Mouse (Mus musculus) Patski (cell line): ENCODE results near the gene 1700067P10Rik. TPM values are rescaled to one million over a fixed set of nuclear protein-coding genes. Genes with fewer than 3 reads are reported as not detected.
A peak's percentile ranks its signal among the peaks of the same experiment; 100 is the strongest.

ENCODE experiments used
- ATAC-seq: fragments of 100-300 bp; one replicate; pipeline ENCODE4 v1.8.0; 2021
- CTCF ChIA-PET: fragments of 350-600 bp; sonication (Branson Sonifier 250); formaldehyde crosslinking; loops from one replicate; lab custom pipeline; 2022; ENCODE audit warnings: inconsistent platforms; lab: Charles Lee
- POLR2A ChIA-PET: fragments of 350-600 bp; sonication (Branson Sonifier 250); formaldehyde crosslinking; loops from one replicate; lab custom pipeline; 2022; ENCODE audit warnings: antibody characterized with exemption, inconsistent platforms; lab: Charles Lee
- DNase-seq: peaks from one replicate; pipeline ENCODE4 v3.0.0-alpha.2; 2011; ENCODE audit warnings: low read depth, low spot score
- H3K27me3 ChIP-seq: fragments of 371-371 bp; one replicate; pipeline ENCODE4 v1.5.1; 2021
- CTCF ChIP-seq: fragments of 100-300 bp; IDR thresholded peaks from one replicate; pipeline ENCODE4 v1.5.1; 2021
- in situ Hi-C: fragments of 300-500 bp; cut with MboI; formaldehyde crosslinking; loops from 3 replicates; pipeline ENCODE4 v1.11.1; 2018; ENCODE audit warnings: low pct_unique_long_range_greater_than_20kb, mixed read lengths
- polyA plus RNA-seq: library from polyadenylated mRNA; unstranded; gene quantifications from one replicate; pipeline ENCODE4 v1.2.3, GENCODE M21; 2021

Gene 1700067P10Rik
- not detected for polyA plus RNA-seq

DNA sequence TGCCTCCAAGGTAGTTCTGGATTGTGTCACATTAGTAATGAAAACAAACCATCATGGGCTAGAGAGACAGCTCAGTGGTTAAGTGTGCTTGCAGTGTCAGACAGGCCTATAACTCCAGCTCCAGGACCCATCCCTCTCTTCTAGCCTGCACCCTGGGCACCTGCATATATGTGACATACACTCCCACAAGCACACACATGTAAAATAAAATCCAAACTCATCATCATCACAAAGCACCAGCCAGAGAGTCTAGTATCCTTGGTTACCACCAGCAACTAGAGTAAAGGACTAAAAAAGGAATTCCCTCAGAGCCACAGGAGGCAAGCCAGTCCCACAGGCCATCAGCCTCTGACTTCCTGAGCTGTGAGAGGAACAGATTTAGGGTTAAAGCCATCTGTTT, at the start of gene 1700067P10Rik:
TSS of gene 1700067P10Rik (plus strand) at position 301 of the 400 bp plus-strand sequence.
- peaks cover 6% of the 10 kb centered on the region for H3K27me3 ChIP-seq
- no peak for ATAC-seq
- POLR2A ChIA-PET, result no interaction called here
- TF ChIP-seq CTCF, result no peak
- in situ Hi-C loops, result no loop called here
- CTCF ChIA-PET, result no interaction called here
- no peak for DNase-seq

DNA sequence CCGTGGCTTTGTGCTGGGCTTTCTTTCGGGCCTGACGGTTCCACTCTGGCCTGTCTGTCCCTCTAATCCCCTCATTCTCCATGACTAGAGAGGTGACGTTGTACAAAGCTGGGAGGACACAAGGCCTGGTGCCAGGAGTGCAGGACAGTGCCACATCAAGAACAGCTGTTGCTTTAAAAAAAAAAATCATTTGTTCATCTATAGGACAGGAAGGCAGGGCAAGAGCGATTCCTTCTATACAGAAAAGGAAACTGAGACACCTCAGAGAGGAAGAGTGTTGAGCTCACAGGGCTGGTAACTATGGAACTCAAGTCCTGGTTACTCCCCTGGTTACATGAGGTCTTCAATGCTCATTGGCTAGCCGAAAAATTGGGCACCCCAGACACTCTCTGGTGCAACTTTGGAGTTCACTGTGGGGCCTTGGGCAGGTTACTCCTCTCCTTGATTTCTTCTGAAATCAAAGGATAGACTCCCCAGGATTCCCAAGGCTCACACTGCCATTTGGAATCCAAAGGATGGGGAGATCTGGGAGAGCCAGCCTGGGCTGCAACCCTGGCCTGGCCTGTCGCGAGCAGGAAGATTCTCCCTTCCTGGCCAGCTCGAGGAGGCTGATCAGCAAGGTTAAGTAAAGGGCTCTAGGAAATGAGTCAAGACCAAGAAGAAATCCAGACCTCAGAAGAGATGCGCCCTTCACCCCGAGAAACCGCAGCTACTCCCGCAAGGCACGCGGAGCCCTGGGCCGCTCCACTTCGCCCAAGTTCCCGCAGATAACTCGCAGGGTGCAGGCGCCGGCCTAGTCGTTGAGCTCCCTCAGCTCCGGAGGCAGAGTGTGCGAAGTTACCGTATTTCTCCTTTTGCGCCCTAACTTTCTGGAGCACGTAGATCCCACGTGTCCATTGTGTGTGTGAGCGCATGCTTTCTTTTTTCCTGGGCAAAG, 47.5 kb upstream of the 1700067P10Rik start:
- no peak for ATAC-seq
- ChIA-PET POLR2A (no interaction called here), CTCF (no interaction called here)
- in situ Hi-C loops, result loop anchor here (10.0 kb wide), 1 partner anchor 157 kb away; no protein-coding TSS in a partner anchor
- no peaks in the 10 kb centered on the region for H3K27me3 ChIP-seq
- no peak for DNase-seq
- TF ChIP-seq CTCF, result no peak

DNA sequence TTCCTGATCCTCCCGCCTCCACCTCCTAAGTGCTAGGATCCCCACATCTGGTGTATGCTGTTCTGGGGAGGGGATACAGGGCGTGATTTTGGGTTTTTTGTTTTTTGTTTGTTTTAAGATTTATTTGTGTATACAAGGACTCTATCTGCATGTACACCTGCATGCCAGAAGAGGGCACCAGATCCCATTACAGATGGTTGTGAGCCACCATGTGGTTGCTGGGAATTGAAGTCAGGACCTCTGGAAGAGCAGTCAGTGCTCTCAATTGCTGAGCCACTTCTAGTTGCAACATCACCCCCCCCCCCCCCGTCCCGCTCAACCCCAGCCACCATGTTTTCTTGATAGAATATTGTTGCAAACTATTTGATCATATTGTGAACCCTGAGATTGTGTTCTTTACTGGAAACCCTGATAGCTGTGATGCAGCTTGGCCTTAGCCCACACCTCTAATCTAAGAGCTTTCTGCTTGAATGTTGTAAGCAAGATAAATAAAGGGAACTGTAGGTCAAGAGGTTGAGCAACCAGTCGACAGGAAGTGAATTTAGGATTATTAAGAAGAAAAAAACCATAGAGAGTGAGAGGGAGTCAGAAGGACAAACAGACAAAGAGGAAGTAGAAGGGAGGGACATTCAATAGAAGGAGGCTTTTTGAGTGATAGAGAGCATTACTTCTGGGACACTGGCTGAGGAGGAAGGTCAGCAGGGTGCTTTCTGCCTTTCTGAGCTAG, 45.8 kb upstream of the 1700067P10Rik start:
- DNase-seq (no peak), ATAC-seq (no peak)
- no peaks in the 10 kb centered on the region for H3K27me3 ChIP-seq
- in situ Hi-C loops, result loop anchor here (10.0 kb wide), 1 partner anchor 159 kb away; no protein-coding TSS in a partner anchor
- ChIA-PET POLR2A (no interaction called here), CTCF (no interaction called here)
- TF ChIP-seq CTCF, result no peak

DNA sequence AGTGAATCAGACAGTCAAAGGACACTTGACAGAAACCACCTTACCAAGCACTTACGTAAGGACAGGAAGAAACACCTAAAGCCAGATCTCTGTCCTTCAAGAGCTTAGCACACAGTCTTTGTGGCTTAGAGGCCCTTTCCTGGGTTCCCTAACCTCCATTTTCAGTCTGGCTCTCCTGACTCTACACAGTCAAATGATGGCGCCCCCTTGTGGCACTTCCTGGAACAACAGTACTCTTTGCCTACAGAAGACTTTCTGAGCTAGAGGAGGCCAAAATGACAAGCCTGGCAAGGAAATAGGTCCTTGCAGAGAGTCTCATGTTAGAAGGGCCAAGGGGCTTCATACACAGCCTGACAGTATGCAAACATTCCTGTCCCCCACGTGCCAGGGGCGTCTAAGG, 43.5 kb upstream of the 1700067P10Rik start:
- peak; percentile 78 for TF ChIP-seq CTCF
- ATAC-seq, result no peak
- POLR2A ChIA-PET, result no interaction called here

DNA sequence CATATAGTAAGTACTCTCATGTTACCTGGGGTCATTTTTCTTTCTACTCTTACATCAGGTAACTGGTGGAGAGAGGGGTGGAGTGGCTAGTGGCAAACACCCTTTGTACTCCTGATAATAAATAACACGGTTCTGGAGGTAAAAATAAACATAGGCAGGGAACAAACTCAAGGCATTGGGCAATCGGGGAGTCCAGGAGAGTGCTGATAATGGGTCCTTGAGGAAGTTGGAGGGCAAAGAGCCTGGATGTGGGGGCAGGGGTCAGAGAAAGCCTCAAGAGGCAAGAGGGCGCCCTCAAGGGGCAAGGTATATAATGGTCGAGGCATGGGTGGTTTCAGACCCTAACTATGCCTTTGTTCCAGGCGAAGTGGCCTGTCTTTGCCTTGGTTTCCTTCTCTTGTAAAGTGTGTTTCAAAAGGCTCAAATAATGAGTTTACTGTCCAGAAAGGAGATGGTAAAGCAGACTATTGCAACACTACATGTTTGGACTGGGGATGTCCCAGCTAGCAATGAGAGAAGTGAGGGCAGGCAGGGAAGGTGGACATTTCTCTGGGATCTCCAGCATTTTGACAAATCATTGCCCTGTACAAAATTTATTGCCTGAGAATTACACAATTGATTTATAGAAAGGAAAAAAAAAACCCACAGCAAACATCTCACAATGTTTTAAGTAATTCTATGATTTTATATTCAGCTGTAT, 37.3 kb upstream of the 1700067P10Rik start:
- TF ChIP-seq CTCF, result no peak
- peaks cover 17% of the 10 kb centered on the region for H3K27me3 ChIP-seq
- CTCF ChIA-PET, result no interaction called here
- DNase-seq (no peak), ATAC-seq (no peak)
- in situ Hi-C loops, result no loop called here
- POLR2A ChIA-PET, result no interaction called here

More for the DNA sequence above, 43.5 kb upstream of the 1700067P10Rik start:
- CTCF ChIA-PET, result interaction anchor here (0.8 to 1.2 kb wide), 2 partner anchors 12 to 55 kb away, joined by 3 to 4 read pairs; no protein-coding TSS in a partner anchor
- DNase-seq, result no peak
- in situ Hi-C loops, result loop anchor here (10.0 kb wide), 1 partner anchor 161 kb away; no protein-coding TSS in a partner anchor
- H3K27me3 ChIP-seq, result peaks cover 3% of the 10 kb centered on the region

DNA sequence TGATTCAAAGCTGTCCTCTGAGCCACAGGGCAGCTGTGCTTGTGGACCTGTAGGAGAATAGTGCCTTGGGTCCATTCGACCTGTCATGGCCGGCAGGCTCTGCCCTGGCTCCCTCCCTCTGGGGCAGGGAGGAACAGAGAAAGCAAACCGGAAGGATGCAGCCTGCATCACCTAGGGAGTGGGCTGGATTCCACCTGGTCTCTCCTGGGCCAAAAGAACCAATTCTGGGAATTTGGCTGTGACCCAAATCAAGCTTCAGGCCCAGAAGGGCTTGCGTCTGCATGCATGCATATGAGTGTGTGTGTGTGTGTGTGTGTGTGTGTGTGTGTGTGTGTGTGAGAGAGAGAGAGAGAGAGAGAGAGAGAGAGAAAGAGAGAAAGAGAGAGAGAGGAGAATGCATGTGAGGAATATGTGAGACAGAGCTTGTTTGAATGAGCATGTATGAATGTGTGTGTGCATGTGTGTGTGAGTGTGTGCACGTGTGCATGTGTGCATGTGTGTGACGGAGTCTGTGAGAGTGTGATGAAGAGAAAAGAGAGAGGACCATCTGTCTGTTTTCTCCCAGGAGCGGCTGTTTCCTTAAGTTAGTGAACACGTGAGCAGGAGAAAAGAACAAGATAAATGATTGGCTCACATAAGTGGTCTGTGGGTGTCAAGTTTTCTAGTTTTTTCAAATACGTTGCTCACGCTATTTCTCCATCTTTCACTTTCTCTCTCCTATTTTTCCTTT, 36.6 kb upstream of the 1700067P10Rik start:
- peaks cover 22% of the 10 kb centered on the region for H3K27me3 ChIP-seq
- DNase-seq (no peak), ATAC-seq (no peak)
- TF ChIP-seq CTCF, result no peak
- ChIA-PET POLR2A (no interaction called here), CTCF (no interaction called here)
- in situ Hi-C loops, result no loop called here

- no peak for DNase-seq
- in situ Hi-C loops, result no loop called here
- ChIA-PET POLR2A (no interaction called here), CTCF (no interaction called here)
- peaks cover 23% of the 10 kb centered on the region for H3K27me3 ChIP-seq
- ATAC-seq, result no peak
- TF ChIP-seq CTCF, result no peak
Observed at GRCm38 (mm10) chr17:48053646-48054045, 35.5 kb upstream of the 1700067P10Rik start.

DNA sequence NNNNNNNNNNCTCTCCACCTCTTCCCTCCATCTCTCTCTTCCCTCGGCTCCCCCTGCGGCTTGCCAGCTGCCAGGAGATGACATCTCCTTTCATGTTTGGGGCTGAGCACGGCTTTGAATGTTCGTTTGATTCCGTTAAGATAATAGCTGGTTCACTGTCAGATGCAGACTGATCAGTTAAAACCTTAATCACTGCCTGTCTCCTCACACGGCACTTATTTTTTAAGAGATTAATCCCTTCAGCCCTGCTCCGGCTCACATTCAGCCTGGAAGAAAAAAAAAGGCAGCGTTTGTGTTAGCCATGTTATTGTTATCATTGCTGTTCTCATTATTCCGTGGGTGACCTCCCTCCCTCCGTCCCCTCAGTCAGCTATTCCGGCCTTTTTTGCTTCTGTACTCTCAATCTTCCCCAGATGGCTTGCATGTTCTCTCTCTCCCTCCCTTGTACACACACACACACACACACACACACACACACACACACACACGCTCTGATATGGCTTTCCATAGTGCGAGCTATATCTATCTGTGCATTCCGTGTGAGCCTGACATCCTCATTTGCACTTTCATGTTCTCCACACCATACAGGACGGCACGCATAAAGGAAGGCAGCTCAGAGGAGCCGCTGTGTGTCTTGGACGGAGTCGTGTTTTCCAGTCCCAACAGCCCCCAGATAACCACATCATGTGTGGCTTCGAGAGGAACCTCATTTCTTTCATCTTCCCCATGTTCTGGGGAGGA, 33.9 kb upstream of the 1700067P10Rik start:
- DNase-seq (no peak), ATAC-seq (no peak)
- in situ Hi-C loops, result no loop called here
- H3K27me3 ChIP-seq, result peaks cover 31% of the 10 kb centered on the region
- ChIA-PET POLR2A (no interaction called here), CTCF (no interaction called here)
- no peak for TF ChIP-seq CTCF

GRCm38 (mm10) chr17:48057382-48057781, 31.7 kb upstream of the 1700067P10Rik start:
- TF ChIP-seq CTCF, result no peak
- DNase-seq (no peak), ATAC-seq (no peak)
- in situ Hi-C loops, result no loop called here
- H3K27me3 ChIP-seq, result peaks cover 33% of the 10 kb centered on the region
- POLR2A ChIA-PET, result no interaction called here
- CTCF ChIA-PET, result no interaction called here
